Mouse (Mus musculus): ENCODE measurements around the gene Prdm4. TPM values are rescaled to one million over a fixed set of nuclear protein-coding genes. Genes with fewer than 3 reads are reported as not detected.

Prdm4 gene
- 20.5 and 23.2 TPM in 2 replicates for polyA plus RNA-seq (2012; rRNA removed)

GRCm38 (mm10) chr10:85916498-85917309 is at the start of gene Prdm4:
TSS of gene Prdm4 (minus strand) at chr10:85917142.

GRCm38 (mm10) chr10:85957464-85957950 is 40.6 kb upstream of the Prdm4 start, which contains the start of gene Rtcb:
TSS of gene Rtcb (minus strand) at chr10:85957823.

GRCm38 (mm10) chr10:85927676-85928445 is 10.9 kb upstream of the Prdm4 start, which contains the start of gene Ascl4:
TSS of gene Ascl4 (plus strand) at chr10:85927681.

Other genes with a start within 250 kb of the Prdm4 start
- 4.6 and 6.0 TPM in 2 replicates for gene Pwp1, start 87.6 kb downstream of the Prdm4 start, polyA plus RNA-seq (2012; rRNA removed)
- gene Ascl4, start 10.5 kb upstream of the Prdm4 start, polyA plus RNA-seq (2012; rRNA removed), result 0.08 and 0.15 TPM in 2 replicates
- gene Rtcb, start 40.7 kb upstream of the Prdm4 start, polyA plus RNA-seq (2012; rRNA removed), result 39.1 and 40.5 TPM in 2 replicates
- gene Bpifc, start 94.8 kb upstream of the Prdm4 start, polyA plus RNA-seq (2012; rRNA removed), result not detected in 2 replicates
- 12.9 and 16.2 TPM in 2 replicates for gene Fbxo7, start 104.8 kb upstream of the Prdm4 start, polyA plus RNA-seq (2012; rRNA removed)